7 mouse cellular contexts compared by ENCODE assay signal in genomic region chr1:136948511-136949275, GRCm38 (mm10). TPM values are rescaled to one million over a fixed set of nuclear protein-coding genes. Genes with fewer than 3 reads are reported as not detected.
DNase-seq lines count a peak whose midpoint lies in the region; ATAC-seq and TF ChIP-seq lines count a peak whose summit lies in the region.

No protein-coding gene starts in this region.

- peaks cover 10% of the 10 kb centered on the region; the same call in 1 of the 2 replicates for H3K27me3 ChIP-seq in E14TG2a.4 (ENCODE audit: insufficient read depth, low read length)
- H3K27me3 ChIP-seq in forebrain, embryonic 11.5 days (ENCODE audit: control insufficient read depth, insufficient read depth, low read length): peaks cover 86% of the 10 kb centered on the region
- peaks cover 78% of the 10 kb centered on the region for H3K27me3 ChIP-seq in hindbrain, embryonic 15.5 days
- peaks cover 73% of the 10 kb centered on the region for H3K27me3 ChIP-seq in liver, embryonic 14.5 days (ENCODE audit: control insufficient read depth, insufficient read depth, low read length)
- H3K27me3 ChIP-seq in neural tube, embryonic 12.5 days (replicated peaks): peaks cover 92% of the 10 kb centered on the region
- peaks cover 47% of the 10 kb centered on the region for H3K27me3 ChIP-seq in thymus, adult 2 months (ENCODE audit: control insufficient read depth, insufficient read depth, low read length)

- DNase-seq in adrenal gland, adult 18-20 months (ENCODE audit: low spot score in 2 of 2): peak; percentile 33 to 42
- DNase-seq in forebrain, embryonic 11.5 days (ENCODE audit: low spot score): peak; percentile 76
- DNase-seq in liver, embryonic 14.5 days (ENCODE audit: low read depth in 3 of 3, low spot score in 3 of 3): no peak
- no peak for DNase-seq in thymus, adult 2 months

- peak overlapping the region; percentile 20; the same call in 1 of the 2 replicates for H3K9ac ChIP-seq in forebrain, embryonic 11.5 days (ENCODE audit: low read length)
- H3K9ac ChIP-seq in hindbrain, embryonic 15.5 days: peak overlapping the region; percentile 16; the same call in 1 of the 2 replicates
- peak overlapping the region; percentile 33; the same call in 1 of the 2 replicates for H3K9ac ChIP-seq in liver, embryonic 14.5 days (replicated peaks)
- peak overlapping the region; percentile 53 for H3K9ac ChIP-seq in neural tube, embryonic 12.5 days

- no peak overlapping the region for H3K27ac ChIP-seq in forebrain, embryonic 11.5 days (ENCODE audit: low read depth, low read length)
- H3K27ac ChIP-seq in hindbrain, embryonic 15.5 days (replicated peaks): no peak overlapping the region
- H3K27ac ChIP-seq in liver, embryonic 14.5 days: no peak overlapping the region
- no peak overlapping the region for H3K27ac ChIP-seq in neural tube, embryonic 12.5 days
- no peak overlapping the region for H3K27ac ChIP-seq in thymus, adult 2 months (ENCODE audit: control insufficient read depth, insufficient read depth, low read length)

- ATAC-seq in forebrain, embryonic 11.5 days (replicated peaks; ENCODE audit: low FRiP score): peak; percentile 63
- peak; percentile 60 for ATAC-seq in hindbrain, embryonic 15.5 days (ENCODE audit: low FRiP score, low read depth)
- peak; percentile 33; the same call in 1 of the 2 replicates for ATAC-seq in liver, embryonic 14.5 days (ENCODE audit: insufficient read depth)
- ATAC-seq in neural tube, embryonic 12.5 days (ENCODE audit: low FRiP score, low read depth): peak; percentile 70

- peaks cover 70% of the 10 kb centered on the region for H3K4me1 ChIP-seq in E14TG2a.4 (replicated peaks; ENCODE audit: low read depth, low read length)
- peaks cover 17% of the 10 kb centered on the region for H3K4me1 ChIP-seq in forebrain, embryonic 11.5 days (replicated peaks; ENCODE audit: control insufficient read depth, insufficient read depth, low read length)
- peaks cover 30% of the 10 kb centered on the region for H3K4me1 ChIP-seq in hindbrain, embryonic 15.5 days (replicated peaks)
- peaks cover 0 to 2% of the 10 kb centered on the region in 2 experiments; a peak in 1 of 4 replicates for H3K4me1 ChIP-seq in liver, embryonic 14.5 days (replicated peaks; ENCODE audit: control insufficient read depth in 2 of 2, insufficient read depth in 2 of 2, low read length in 1 of 2)
- peaks cover 28% of the 10 kb centered on the region for H3K4me1 ChIP-seq in neural tube, embryonic 12.5 days
- peaks cover 3% of the 10 kb centered on the region; the same call in 1 of the 2 replicates for H3K4me1 ChIP-seq in thymus, adult 2 months (replicated peaks; ENCODE audit: control insufficient read depth, insufficient read depth, low read length)

- H3K36me3 ChIP-seq in E14TG2a.4 (ENCODE audit: insufficient read depth, low read length): peaks cover 47% of the 10 kb centered on the region
- no peaks in the 10 kb centered on the region for H3K36me3 ChIP-seq in forebrain, embryonic 11.5 days (ENCODE audit: control insufficient read depth, insufficient read depth, low read length)
- H3K36me3 ChIP-seq in hindbrain, embryonic 15.5 days: no peaks in the 10 kb centered on the region
- H3K36me3 ChIP-seq in liver, embryonic 14.5 days (replicated peaks; ENCODE audit: control insufficient read depth, insufficient read depth, low read depth): no peaks in the 10 kb centered on the region
- H3K36me3 ChIP-seq in neural tube, embryonic 12.5 days: no peaks in the 10 kb centered on the region
- H3K36me3 ChIP-seq in thymus, adult 2 months (ENCODE audit: control insufficient read depth, insufficient read depth, low read length): no peaks in the 10 kb centered on the region

- under 1% methylated on average over 60 of the region's 61 CpGs for WGBS in forebrain, embryonic 11.5 days
- under 1% methylated on average over 60 of the region's 61 CpGs for WGBS in hindbrain, embryonic 15.5 days
- WGBS in liver, embryonic 14.5 days (ENCODE audit: insufficient replicate concordance): 1% methylated on average over 61 of the region's 61 CpGs
- under 1% methylated on average over 61 of the region's 61 CpGs for WGBS in neural tube, embryonic 12.5 days
- WGBS in thymus, adult 2 months: 2% methylated on average over 61 of the region's 61 CpGs

- H3K4me2 ChIP-seq in forebrain, embryonic 11.5 days (ENCODE audit: low read depth, low read length, severe bottlenecking): peak overlapping the region; percentile 85
- peak overlapping the region; percentile 88 for H3K4me2 ChIP-seq in hindbrain, embryonic 15.5 days
- H3K4me2 ChIP-seq in liver, embryonic 14.5 days (ENCODE audit: low read depth): peak overlapping the region; percentile 45
- H3K4me2 ChIP-seq in neural tube, embryonic 12.5 days (replicated peaks): peak overlapping the region; percentile 93

- TF ChIP-seq EP300 in liver, embryonic 14.5 days (IDR thresholded peaks at IDR 0.05; ENCODE audit: low read depth): no peak

- no peaks in the 10 kb centered on the region for H3K9me3 ChIP-seq in E14TG2a.4 (ENCODE audit: low read length)
- no peaks in the 10 kb centered on the region for H3K9me3 ChIP-seq in forebrain, embryonic 11.5 days (ENCODE audit: control insufficient read depth, low read length)
- H3K9me3 ChIP-seq in hindbrain, embryonic 15.5 days: 0 out of 2 replicates have a peak, but pooled peaks cover 3% of the 10 kb centered on the region
- H3K9me3 ChIP-seq in liver, embryonic 14.5 days (ENCODE audit: control insufficient read depth, low read length): no peaks in the 10 kb centered on the region
- H3K9me3 ChIP-seq in neural tube, embryonic 12.5 days: no peaks in the 10 kb centered on the region

- TF ChIP-seq POLR2A in thymus, adult 2 months (IDR thresholded peaks at IDR 0.05; ENCODE audit: control insufficient read depth, extremely low read depth, insufficient read depth, low read length, poor library complexity): no peak

- H3K4me3 ChIP-seq in E14TG2a.4 (replicated peaks; ENCODE audit: low read length): peak overlapping the region; percentile 89
- peak overlapping the region; percentile 38 for H3K4me3 ChIP-seq in forebrain, embryonic 11.5 days (ENCODE audit: low read depth, low read length)
- peak overlapping the region; percentile 42 for H3K4me3 ChIP-seq in hindbrain, embryonic 15.5 days
- peak overlapping the region; percentile 37 to 50 for H3K4me3 ChIP-seq in liver, embryonic 14.5 days (ENCODE audit: insufficient read depth in 1 of 2, low read depth in 2 of 2, low read length in 2 of 2)
- peak overlapping the region; percentile 42 for H3K4me3 ChIP-seq in neural tube, embryonic 12.5 days
- H3K4me3 ChIP-seq in thymus, adult 2 months (ENCODE audit: control insufficient read depth, insufficient read depth, low read length): no peak overlapping the region

- TF ChIP-seq CTCF in E14TG2a.4 (conservative IDR thresholded peaks at IDR 0.05; ENCODE audit: low read length): no peak
- no peak for TF ChIP-seq CTCF in liver, embryonic 14.5 days (IDR thresholded peaks at IDR 0.05; ENCODE audit: low read depth)
- TF ChIP-seq CTCF in thymus, adult 2 months (IDR thresholded peaks at IDR 0.05; ENCODE audit: borderline replicate concordance, control insufficient read depth, extremely low read depth, insufficient read depth, low read length, poor library complexity): no peak

RNA-seq across cellular contexts. Expression of gene Nr5a2, which starts 11.6 kb away (rescaled TPM):
- 1 to 10 TPM; 1.2 to 1.3 TPM for total RNA-seq in adrenal gland, adult 18-20 months (2021)
- polyA plus RNA-seq in forebrain, embryonic 11.5 days (2014; fragmentation: Nextera tagmentation; extraction: Ambion mirVana): 0.08 and 0.33 TPM in 2 replicates
- polyA plus RNA-seq in hindbrain, embryonic 15.5 days (2015; fragmentation: Nextera tagmentation; extraction: Ambion mirVana): 0.70 and 1.2 TPM in 2 replicates
- 2.5 and 2.8 TPM in 2 replicates for polyA plus RNA-seq in liver, embryonic 14.5 days (2012; rRNA removed)
- 1.4 and 1.5 TPM in 2 replicates for polyA plus RNA-seq in liver, embryonic 14.5 days (2014; fragmentation: Nextera tagmentation; extraction: Ambion mirVana)
- polyA plus RNA-seq in neural tube, embryonic 12.5 days (2016; fragmentation: Nextera tagmentation; extraction: Ambion mirVana): 1.3 and 1.8 TPM in 2 replicates
- 0.19 and 0.22 TPM in 2 replicates for polyA plus RNA-seq in thymus, adult 2 months (2012; rRNA removed)

Comparison
In these comparisons a context has a peak if more than half of its experiments do, and no peak if none do; other contexts are left out.
1. DNase-seq: peak in adrenal gland, adult 18-20 months (2 of 2) and forebrain, embryonic 11.5 days (single experiment); none in liver, embryonic 14.5 days (0 of 3) and thymus, adult 2 months (single experiment).
2. Peak in every context shown above with its lines, with median percentiles within 50 percentile points of each other: ATAC-seq, H3K4me2 ChIP-seq and H3K9ac ChIP-seq.